Mouse (Mus musculus) spleen, adult 2 months (tissue): Measurements from ENCODE around the gene Hlcs.

Experiments
- CTCF ChIP-seq: fragments of 200-500 bp; IDR thresholded peaks from 2 replicates; pipeline ENCODE4 v1.5.1; 2011; ENCODE audit warnings: mild to moderate bottlenecking, inconsistent platforms; ENCODE audit not compliant: insufficient read depth, insufficient read length, insufficient replicate concordance; ENCODE audit errors: extremely low read depth
- POLR2A ChIP-seq: fragments of 200-500 bp; IDR thresholded peaks from 2 replicates; pipeline ENCODE4 v1.6.1; 2011; ENCODE audit warnings: low read depth, low read length, inconsistent platforms

- TF ChIP-seq POLR2A (no peak), CTCF (no peak)
Measured at GRCm38 (mm10) chr16:94320223-94320622, 6.9 kb upstream of the Hlcs start.
